Mouse (Mus musculus) thymus, postnatal 36 days (tissue): ENCODE results near the gene Pik3r2.
A peak's percentile ranks its signal among the peaks of the same experiment; 100 is the strongest.

Experiments used
- DNase-seq, 2 experiments: peaks; one replicate each; pipeline ENCODE4 v3.0.0; 2022; ENCODE audit warnings: mixed read lengths in 2 of 2

The Pik3r2 gene

GRCm38 (mm10) chr8:70772890-70773289 is 3.6 kb downstream of the Pik3r2 start:
- no peak for DNase-seq

- no peak for DNase-seq
Observed at GRCm38 (mm10) chr8:70772075-70772474, 4.4 kb downstream of the Pik3r2 start.

GRCm38 (mm10) chr8:70771217-70771616 is 5.3 kb downstream of the Pik3r2 start:
- no peak for DNase-seq

- DNase-seq = no peak
Observed at GRCm38 (mm10) chr8:70770748-70771147, 5.8 kb downstream of the Pik3r2 start.

- DNase-seq = no peak
Observed at GRCm38 (mm10) chr8:70769858-70770257, 6.7 kb downstream of the Pik3r2 start.

- DNase-seq = peak; percentile 96 to 97
Observed at GRCm38 (mm10) chr8:70769359-70769758, 7.2 kb downstream of the Pik3r2 start.

GRCm38 (mm10) chr8:70768956-70769355 is 7.6 kb downstream of the Pik3r2 start:
- peak in 1 of 2 experiments; percentile 47 for DNase-seq

- peak in 1 of 2 experiments; percentile 38 for DNase-seq
Observed at GRCm38 (mm10) chr8:70768231-70768776, 8.2 kb downstream of the Pik3r2 start.

GRCm38 (mm10) chr8:70767503-70767902 is 9.0 kb downstream of the Pik3r2 start:
- no peak for DNase-seq

GRCm38 (mm10) chr8:70766571-70767440 is 9.7 kb downstream of the Pik3r2 start:
- peak; percentile 30 to 57 for DNase-seq

GRCm38 (mm10) chr8:70765838-70766570 is 10.5 kb downstream of the Pik3r2 start:
- DNase-seq = peak; percentile 73

- DNase-seq = no peak
Observed at GRCm38 (mm10) chr8:70765329-70765728, 11.2 kb downstream of the Pik3r2 start.

GRCm38 (mm10) chr8:70764676-70765075 is 11.8 kb downstream of the Pik3r2 start:
- peak in 1 of 2 experiments; percentile 28 for DNase-seq

GRCm38 (mm10) chr8:70764026-70764425 is 12.5 kb downstream of the Pik3r2 start:
- no peak for DNase-seq

- peak; percentile 71 to 77 for DNase-seq
Observed at GRCm38 (mm10) chr8:70763354-70763753, 13.2 kb downstream of the Pik3r2 start.

- no peak for DNase-seq
Observed at GRCm38 (mm10) chr8:70762118-70762517, 14.4 kb downstream of the Pik3r2 start.

- peak; percentile 91 to 96 for DNase-seq
Observed at GRCm38 (mm10) chr8:70760775-70761406, 15.6 kb downstream of the Pik3r2 start, which contains the start of gene Mpv17l2. TSS of gene Mpv17l2 (minus strand) at chr8:70760946.

- DNase-seq = no peak
Observed at GRCm38 (mm10) chr8:70760350-70760749, 16.2 kb downstream of the Pik3r2 start.

- peak in 1 of 2 experiments; percentile 17 for DNase-seq
Observed at GRCm38 (mm10) chr8:70758616-70759561, 17.6 kb downstream of the Pik3r2 start.

- peak in 1 of 2 experiments; percentile 0 for DNase-seq
Observed at GRCm38 (mm10) chr8:70758308-70758615, 18.3 kb downstream of the Pik3r2 start.

GRCm38 (mm10) chr8:70757523-70758307 is 18.8 kb downstream of the Pik3r2 start:
- DNase-seq = peak; percentile 1 to 23
